Mouse (Mus musculus): ENCODE results near the gene Lamc2. TPM values are rescaled to one million over a fixed set of nuclear protein-coding genes. Genes with fewer than 3 reads are reported as not detected.
"Not testable (repeated sequence)": the region's sequence is repeated elsewhere in the genome, so short reads cannot be mapped to it uniquely, and the experiment has no call there.

Gene Lamc2
- total RNA-seq, 1 experiment from 2014 or later: not detected

GRCm38 (mm10) chr1:153083233-153083632 is 103.0 kb downstream of the Lamc2 start:
- ATAC-seq (ENCODE audit: extremely low read depth, insufficient number of reproducible peaks, low FRiP score, poor library complexity, severe bottlenecking): not testable (repeated sequence)

DNA sequence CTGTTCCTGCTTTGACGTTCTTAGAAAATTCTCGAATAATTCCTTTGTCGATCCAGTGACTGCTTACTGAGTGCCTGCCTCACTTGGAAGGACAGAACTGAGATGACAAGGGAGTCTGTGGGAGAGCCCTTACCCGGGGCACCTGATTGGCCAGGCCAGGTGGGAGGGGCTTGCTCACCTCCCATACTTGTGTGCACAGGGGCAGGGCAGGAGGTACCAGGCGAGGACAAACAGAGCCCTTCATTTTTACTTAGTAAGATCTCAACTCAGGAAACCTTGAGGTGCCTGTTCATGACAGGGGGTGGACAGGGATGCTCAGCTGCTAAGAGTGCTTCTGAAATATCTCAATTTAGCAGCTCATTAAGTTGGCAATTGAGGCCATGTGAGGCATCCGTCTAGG is 110.3 kb downstream of the Lamc2 start:
- no peak for ATAC-seq (ENCODE audit: extremely low read depth, insufficient number of reproducible peaks, low FRiP score, poor library complexity, severe bottlenecking)

GRCm38 (mm10) chr1:153075087-153075736 is 111.0 kb downstream of the Lamc2 start:
- no peak for ATAC-seq (ENCODE audit: extremely low read depth, insufficient number of reproducible peaks, low FRiP score, poor library complexity, severe bottlenecking)

- no peak for ATAC-seq (ENCODE audit: extremely low read depth, insufficient number of reproducible peaks, low FRiP score, poor library complexity, severe bottlenecking)
These were observed 112.8 kb downstream of the Lamc2 start for GRCm38 (mm10) chr1:153073441-153073840.

Other genes starting within 250 kb of the Lamc2 start
- gene Nmnat2, start 231.5 kb downstream of the Lamc2 start, total RNA-seq (2017): 0.12 TPM in 2 replicates
- gene Lamc1, start 146.3 kb upstream of the Lamc2 start, total RNA-seq (2017): 12.2 and 13.8 TPM in 2 replicates
- gene Shcbp1l, start 238.7 kb upstream of the Lamc2 start, total RNA-seq (2017): 5.5 and 6.1 TPM in 2 replicates

All from neutrophil, adult 5-6 weeks (primary cell).